Mouse (Mus musculus): ENCODE measurements at regions not wholly inside any gene's neighbourhood (a gene's known extent, or its start where the extent isn't known, plus 50 kb on each side); places are given as distances from the start of the nearest gene placed in this dataset.

DNA sequence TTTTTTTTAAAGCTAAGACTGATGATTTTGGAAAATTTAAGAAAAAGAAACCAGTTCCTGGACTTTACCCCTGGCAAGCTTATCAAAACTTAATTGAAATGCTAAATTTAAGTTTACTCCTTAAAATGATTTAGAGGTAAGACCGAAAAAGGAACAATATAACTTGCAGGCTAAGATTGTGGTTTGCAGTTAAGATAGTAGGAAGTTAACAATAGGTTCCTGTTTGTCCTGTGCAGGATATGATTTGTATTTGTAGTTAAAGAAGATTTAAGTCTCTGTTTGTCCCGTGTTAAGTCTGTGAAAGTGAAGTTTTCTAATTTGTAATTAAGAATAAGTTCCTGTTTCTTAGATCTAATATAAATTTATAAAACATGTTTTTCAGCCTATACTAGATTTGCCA is 1406.3 kb upstream of the Lrrc6 start:
- TF ChIP-seq CTCF (IDR thresholded peaks at IDR 0.05; ENCODE audit: insufficient read depth, low read depth, low read length) (no peak), POLR2A (IDR thresholded peaks at IDR 0.05; ENCODE audit: insufficient read depth, low read depth, low read length) (no peak)
- no peaks in the 10 kb centered on the region for H3K4me1 ChIP-seq (ENCODE audit: control insufficient read depth, insufficient read depth, low read length)
- WGBS: 85% methylated on average over 2 of the region's 2 CpGs
- no peak overlapping the region for H3K27ac ChIP-seq (ENCODE audit: insufficient read depth, low read depth, low read length)
- H3K4me3 ChIP-seq (ENCODE audit: insufficient read depth, low read depth, low read length): no peak overlapping the region

DNA sequence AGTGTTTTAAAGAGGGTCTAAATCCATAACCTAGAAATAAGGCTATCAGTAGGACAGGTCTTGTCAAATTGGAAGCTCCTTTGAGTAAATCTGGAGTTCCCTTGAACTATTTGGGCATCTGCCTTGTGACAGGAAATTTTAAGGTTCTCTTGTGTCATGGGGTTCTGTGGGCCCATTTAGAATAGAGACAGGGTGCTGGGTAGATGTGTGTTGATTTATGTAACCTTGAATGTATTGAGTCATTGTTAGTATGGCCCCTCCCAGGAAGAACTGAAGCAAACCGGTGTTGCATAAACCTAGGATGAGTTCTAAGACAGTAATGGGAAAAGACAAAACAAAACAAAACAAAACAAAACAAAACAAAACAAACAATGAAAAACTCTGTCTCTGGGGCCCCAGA is 1404.6 kb upstream of the Lrrc6 start:
- TF ChIP-seq CTCF (IDR thresholded peaks at IDR 0.05; ENCODE audit: insufficient read depth, low read depth, low read length) (no peak), POLR2A (IDR thresholded peaks at IDR 0.05; ENCODE audit: insufficient read depth, low read depth, low read length) (no peak)
- H3K27ac ChIP-seq (ENCODE audit: insufficient read depth, low read depth, low read length): no peak overlapping the region
- H3K4me1 ChIP-seq (ENCODE audit: control insufficient read depth, insufficient read depth, low read length): peaks cover 3% of the 10 kb centered on the region
- WGBS: 75% methylated on average over 1 of the region's 1 CpGs
- no peak overlapping the region for H3K4me3 ChIP-seq (ENCODE audit: insufficient read depth, low read depth, low read length)

DNA sequence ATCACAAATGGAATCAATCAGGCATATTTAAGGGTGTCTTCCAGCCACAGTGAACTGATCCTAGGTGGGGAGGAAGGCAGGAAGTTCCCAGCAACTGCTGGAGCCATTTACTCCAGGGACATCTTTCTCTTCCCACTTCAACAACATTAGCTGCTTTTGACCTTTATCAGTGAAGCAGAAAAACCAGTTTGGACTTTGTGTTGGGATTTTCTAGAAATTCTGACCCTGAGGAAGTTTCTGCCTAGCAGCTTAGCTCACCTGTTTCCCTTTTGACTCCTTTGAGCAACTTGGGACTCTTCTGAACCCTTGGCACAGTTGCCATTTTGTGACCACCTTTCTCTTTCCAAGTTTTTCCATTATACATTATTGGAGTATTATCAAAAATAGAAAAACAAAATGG is 1403.9 kb upstream of the Lrrc6 start:
- Histone ChIP-seq H3K27ac (ENCODE audit: insufficient read depth, low read depth, low read length) (no peak overlapping the region), H3K4me3 (ENCODE audit: insufficient read depth, low read depth, low read length) (no peak overlapping the region), H3K4me1 (ENCODE audit: control insufficient read depth, insufficient read depth, low read length) (peaks cover 3% of the 10 kb centered on the region)
- TF ChIP-seq CTCF (IDR thresholded peaks at IDR 0.05; ENCODE audit: insufficient read depth, low read depth, low read length): no peak

DNA sequence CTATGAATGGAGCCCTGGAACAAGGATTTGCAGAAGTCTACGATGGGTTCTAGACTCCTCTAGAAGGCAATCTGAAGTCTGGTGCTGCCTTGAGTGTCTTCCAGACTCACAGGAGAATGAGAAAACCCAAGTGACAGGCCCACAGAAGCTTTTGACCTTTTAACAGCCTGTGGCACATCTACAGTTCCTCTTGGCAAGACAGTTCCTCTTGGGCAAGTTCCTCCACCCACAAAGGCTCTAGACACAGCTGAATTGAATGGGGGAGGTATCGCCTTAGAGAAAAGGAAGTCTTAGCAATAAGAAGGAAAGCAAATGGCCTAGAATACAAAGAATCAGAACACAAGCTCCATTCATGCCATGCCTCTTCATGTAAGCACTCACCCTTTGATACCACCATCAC is 1402.3 kb upstream of the Lrrc6 start:
- Histone ChIP-seq H3K27ac (ENCODE audit: insufficient read depth, low read depth, low read length) (no peak overlapping the region), H3K4me1 (ENCODE audit: control insufficient read depth, insufficient read depth, low read length) (peaks cover 5% of the 10 kb centered on the region), H3K4me3 (ENCODE audit: insufficient read depth, low read depth, low read length) (no peak overlapping the region)
- 91% methylated on average over 2 of the region's 2 CpGs for WGBS
- TF ChIP-seq POLR2A (IDR thresholded peaks at IDR 0.05; ENCODE audit: insufficient read depth, low read depth, low read length) (no peak), CTCF (IDR thresholded peaks at IDR 0.05; ENCODE audit: insufficient read depth, low read depth, low read length) (no peak)

DNA sequence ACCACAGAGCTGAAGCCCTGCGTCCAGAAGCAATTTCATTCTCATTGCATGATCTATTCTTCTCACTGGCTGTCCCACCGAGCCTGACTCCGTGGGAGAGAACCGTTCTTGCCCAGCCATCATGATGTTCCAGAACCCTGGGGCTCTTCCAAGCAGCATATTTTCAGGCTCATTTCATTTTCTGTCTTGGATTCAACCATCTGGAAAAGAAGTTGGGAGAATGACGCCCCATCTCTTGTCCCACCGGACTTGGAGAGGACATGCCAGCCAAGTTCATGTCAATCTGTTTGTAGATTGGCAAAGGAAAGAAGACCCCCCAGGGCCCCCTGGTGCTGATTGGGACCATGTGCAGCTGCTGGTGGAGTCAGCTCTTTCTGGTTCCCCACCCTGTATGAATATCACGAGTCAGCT is 1400.5 kb upstream of the Lrrc6 start:
- 50% methylated on average over 7 of the region's 7 CpGs for WGBS
- Histone ChIP-seq H3K4me1 (ENCODE audit: control insufficient read depth, insufficient read depth, low read length) (peaks cover 5% of the 10 kb centered on the region), H3K4me3 (ENCODE audit: insufficient read depth, low read depth, low read length) (no peak overlapping the region), H3K27ac (ENCODE audit: insufficient read depth, low read depth, low read length) (no peak overlapping the region)
- TF ChIP-seq POLR2A (IDR thresholded peaks at IDR 0.05; ENCODE audit: insufficient read depth, low read depth, low read length) (0 out of 2 replicates have a peak, but pooled peaks have one; percentile 23), CTCF (IDR thresholded peaks at IDR 0.05; ENCODE audit: insufficient read depth, low read depth, low read length) (no peak)

DNA sequence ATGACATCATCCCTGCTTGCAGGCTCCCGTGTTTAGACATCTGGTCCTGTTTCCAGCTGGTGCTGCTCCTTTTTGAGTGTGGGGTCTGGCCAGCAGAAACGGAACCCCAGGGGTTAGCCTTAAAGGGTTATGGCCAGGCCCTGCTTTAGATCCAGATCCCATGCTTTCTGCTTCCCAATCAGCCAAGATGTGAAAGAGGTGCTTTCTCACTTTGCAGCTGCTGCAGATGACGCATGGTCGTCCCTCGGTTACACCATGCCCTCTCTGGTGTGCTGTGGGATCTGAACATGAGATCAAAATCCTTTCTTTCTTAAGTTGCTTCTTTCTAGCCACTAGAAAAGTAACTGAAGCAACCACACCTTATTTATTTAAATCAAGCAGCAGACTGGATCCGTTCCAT is 1399.1 kb upstream of the Lrrc6 start:
- WGBS: 84% methylated on average over 6 of the region's 6 CpGs
- TF ChIP-seq CTCF (IDR thresholded peaks at IDR 0.05; ENCODE audit: insufficient read depth, low read depth, low read length): no peak
- no peak for TF ChIP-seq POLR2A (IDR thresholded peaks at IDR 0.05; ENCODE audit: insufficient read depth, low read depth, low read length)
- H3K4me3 ChIP-seq (ENCODE audit: insufficient read depth, low read depth, low read length): no peak overlapping the region
- no peak overlapping the region for H3K27ac ChIP-seq (ENCODE audit: insufficient read depth, low read depth, low read length)
- peaks cover 5% of the 10 kb centered on the region for H3K4me1 ChIP-seq (ENCODE audit: control insufficient read depth, insufficient read depth, low read length)

DNA sequence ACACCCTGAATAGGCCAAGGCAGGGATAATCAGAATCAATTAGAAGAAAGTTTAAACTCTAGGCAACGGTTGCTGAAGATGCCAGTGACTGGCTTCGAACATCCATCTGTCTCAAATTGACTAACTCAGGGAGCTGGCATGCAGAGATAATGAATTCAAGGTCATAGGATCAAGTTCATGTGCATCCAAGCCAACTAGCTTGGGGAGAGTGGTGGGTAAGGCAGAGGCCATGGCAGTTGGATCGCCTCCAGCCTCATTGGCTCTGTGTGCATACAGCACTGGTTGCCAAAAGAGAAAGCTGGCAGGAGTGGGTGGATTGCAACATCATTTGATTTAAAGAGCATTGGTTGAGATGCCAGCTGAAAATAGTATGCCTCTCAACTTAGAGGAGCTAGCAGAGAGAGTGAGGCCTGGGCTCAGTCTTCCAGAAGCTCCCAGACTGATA is 1398.3 kb upstream of the Lrrc6 start:
- H3K27ac ChIP-seq (ENCODE audit: insufficient read depth, low read depth, low read length): no peak overlapping the region
- H3K4me1 ChIP-seq (ENCODE audit: control insufficient read depth, insufficient read depth, low read length): peaks cover 5% of the 10 kb centered on the region
- no peak for TF ChIP-seq CTCF (IDR thresholded peaks at IDR 0.05; ENCODE audit: insufficient read depth, low read depth, low read length)
- TF ChIP-seq POLR2A (IDR thresholded peaks at IDR 0.05; ENCODE audit: insufficient read depth, low read depth, low read length): no peak
- 42% methylated on average over 3 of the region's 3 CpGs for WGBS
- no peak overlapping the region for H3K4me3 ChIP-seq (ENCODE audit: insufficient read depth, low read depth, low read length)

DNA sequence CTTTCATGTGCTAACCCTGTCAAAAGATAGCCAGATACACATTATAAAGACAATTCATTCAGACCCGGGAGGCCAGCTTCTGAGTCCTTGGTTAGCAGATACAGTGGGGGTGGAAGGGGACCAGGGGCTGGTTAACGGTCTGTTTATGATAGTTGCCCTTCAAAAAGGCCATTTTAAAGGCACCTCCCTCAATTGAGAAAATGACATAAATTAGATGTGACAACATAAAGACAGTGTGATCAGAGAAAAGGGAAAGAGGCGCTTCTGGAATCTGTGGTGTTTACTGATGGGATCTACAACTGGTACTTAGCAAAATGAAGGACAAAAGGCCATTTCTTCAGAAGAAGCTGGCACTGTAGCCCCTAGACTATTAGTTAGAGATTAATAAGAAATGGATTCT is 1391.4 kb upstream of the Lrrc6 start:
- Histone ChIP-seq H3K4me1 (ENCODE audit: control insufficient read depth, insufficient read depth, low read length) (no peaks in the 10 kb centered on the region), H3K27ac (ENCODE audit: insufficient read depth, low read depth, low read length) (no peak overlapping the region), H3K4me3 (ENCODE audit: insufficient read depth, low read depth, low read length) (no peak overlapping the region)
- TF ChIP-seq CTCF (IDR thresholded peaks at IDR 0.05; ENCODE audit: insufficient read depth, low read depth, low read length): no peak
- 76% methylated on average over 3 of the region's 3 CpGs for WGBS

DNA sequence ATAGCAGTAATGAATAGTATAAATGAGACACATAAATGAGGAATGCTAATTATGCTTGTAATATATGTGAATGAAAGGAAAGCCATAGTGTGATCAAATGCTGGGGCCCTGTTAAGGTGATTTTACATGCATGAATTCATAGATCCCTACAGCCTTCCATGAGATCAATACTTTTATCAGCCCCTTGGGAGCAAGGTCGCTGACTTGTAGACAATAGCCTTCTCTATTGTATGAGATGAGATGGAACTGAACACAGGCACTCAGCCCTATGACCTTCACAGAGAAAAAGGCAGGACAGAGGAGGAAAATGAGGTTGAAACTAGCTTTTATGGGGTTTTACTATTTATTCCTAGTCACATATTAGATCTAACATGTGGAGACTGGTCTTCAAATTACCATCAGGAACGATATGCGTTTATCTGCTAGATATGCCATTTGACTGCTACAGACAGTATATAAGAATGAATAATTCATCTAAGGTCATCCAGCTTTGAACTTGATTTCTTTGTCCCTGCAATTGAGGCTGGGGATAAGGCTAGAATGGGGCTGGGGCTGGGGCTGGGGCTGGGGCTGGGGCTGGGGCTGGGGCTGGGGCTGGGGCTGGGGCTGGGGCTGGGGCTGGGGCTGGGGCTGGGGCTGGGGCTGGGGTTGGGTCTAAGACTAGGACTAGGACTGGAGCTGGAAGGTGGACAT is 1390.0 kb upstream of the Lrrc6 start:
- TF ChIP-seq CTCF (IDR thresholded peaks at IDR 0.05; ENCODE audit: insufficient read depth, low read depth, low read length) (no peak), POLR2A (IDR thresholded peaks at IDR 0.05; ENCODE audit: insufficient read depth, low read depth, low read length) (no peak)
- Histone ChIP-seq H3K4me3 (ENCODE audit: insufficient read depth, low read depth, low read length) (no peak overlapping the region), H3K4me1 (ENCODE audit: control insufficient read depth, insufficient read depth, low read length) (no peaks in the 10 kb centered on the region), H3K27ac (ENCODE audit: insufficient read depth, low read depth, low read length) (no peak overlapping the region)
- 88% methylated on average over 3 of the region's 3 CpGs for WGBS

DNA sequence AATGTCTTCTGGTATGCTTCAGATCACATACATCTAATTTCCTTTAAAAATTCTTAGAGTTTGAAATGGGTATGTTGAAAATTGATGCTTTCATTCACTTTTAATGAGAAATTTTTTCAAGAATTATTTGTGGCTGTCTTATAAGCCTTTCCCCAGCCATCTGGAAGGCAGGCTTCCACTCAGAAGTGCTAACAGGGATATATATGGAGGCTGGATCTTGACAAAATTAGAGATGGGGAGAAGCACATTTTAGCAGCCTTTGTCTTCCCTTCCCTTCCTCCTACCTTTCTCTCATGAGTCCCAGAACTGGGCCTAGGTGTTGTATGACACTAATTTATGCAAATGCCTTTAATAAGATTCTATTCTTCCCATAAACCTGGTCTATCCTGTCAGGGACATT is 1387.8 kb upstream of the Lrrc6 start:
- H3K4me1 ChIP-seq (ENCODE audit: control insufficient read depth, insufficient read depth, low read length): no peaks in the 10 kb centered on the region
- H3K27ac ChIP-seq (ENCODE audit: insufficient read depth, low read depth, low read length): no peak overlapping the region
- H3K4me3 ChIP-seq (ENCODE audit: insufficient read depth, low read depth, low read length): no peak overlapping the region
- TF ChIP-seq CTCF (IDR thresholded peaks at IDR 0.05; ENCODE audit: insufficient read depth, low read depth, low read length) (no peak), POLR2A (IDR thresholded peaks at IDR 0.05; ENCODE audit: insufficient read depth, low read depth, low read length) (no peak)
